Mouse (Mus musculus) CH12.LX (cell line): Measurements from ENCODE around the gene Slc39a3.

Experiments
- CHD1 ChIP-seq: IDR thresholded peaks from 2 replicates; pipeline ENCODE4 v1.6.1; 2012; ENCODE audit warnings: low read depth, low read length, improper control_type of control experiment, inconsistent platforms
- CHD2 ChIP-seq: IDR thresholded peaks from 2 replicates; pipeline ENCODE4 v1.6.1; 2011; ENCODE audit warnings: low read length, improper control_type of control experiment
- CTCF ChIP-seq, 2 experiments: IDR thresholded peaks in 1 of 2; conservative IDR thresholded peaks in 1 of 2; 2 replicates each; pipeline ENCODE4 v1.5.1; 2011 to 2012; ENCODE audit warnings: low read depth in 2 of 2, low read length in 2 of 2, improper control_type of control experiment in 1 of 2, inconsistent platforms in 1 of 2, mild to moderate bottlenecking in 1 of 2, moderate library complexity in 1 of 2
- EP300 ChIP-seq: IDR thresholded peaks from 2 replicates; pipeline ENCODE4 v1.6.1; 2011; ENCODE audit warnings: low read length, improper control_type of control experiment
- ETS1 ChIP-seq: conservative IDR thresholded peaks from 2 replicates; pipeline ENCODE4 v1.6.1; 2012; ENCODE audit warnings: low read depth, mild to moderate bottlenecking, inconsistent platforms, low read length, improper control_type of control experiment, moderate library complexity
- MYC ChIP-seq: IDR thresholded peaks from 2 replicates; pipeline ENCODE4 v1.6.1; 2011; ENCODE audit warnings: low read depth, mild to moderate bottlenecking, improper control_type of control experiment, low read length
- NELFE ChIP-seq: IDR thresholded peaks from 2 replicates; pipeline ENCODE4 v1.6.1; 2011; ENCODE audit warnings: low read depth, low read length, improper control_type of control experiment
- POLR2A ChIP-seq: IDR thresholded peaks from 2 replicates; pipeline ENCODE4 v1.6.1; 2011; ENCODE audit warnings: low read depth, mild to moderate bottlenecking, improper control_type of control experiment, low read length
- TBP ChIP-seq: conservative IDR thresholded peaks from 2 replicates; pipeline ENCODE4 v1.6.1; 2011; ENCODE audit warnings: low read depth, low read length, improper control_type of control experiment
- USF2 ChIP-seq: conservative IDR thresholded peaks from 2 replicates; pipeline ENCODE4 v1.6.1; 2011; ENCODE audit warnings: low read depth, low read length, improper control_type of control experiment
- ZMIZ1 ChIP-seq: IDR thresholded peaks from 2 replicates; pipeline ENCODE4 v1.6.1; 2012; ENCODE audit warnings: low read depth, mild to moderate bottlenecking, inconsistent platforms, low read length, improper control_type of control experiment

DNA sequence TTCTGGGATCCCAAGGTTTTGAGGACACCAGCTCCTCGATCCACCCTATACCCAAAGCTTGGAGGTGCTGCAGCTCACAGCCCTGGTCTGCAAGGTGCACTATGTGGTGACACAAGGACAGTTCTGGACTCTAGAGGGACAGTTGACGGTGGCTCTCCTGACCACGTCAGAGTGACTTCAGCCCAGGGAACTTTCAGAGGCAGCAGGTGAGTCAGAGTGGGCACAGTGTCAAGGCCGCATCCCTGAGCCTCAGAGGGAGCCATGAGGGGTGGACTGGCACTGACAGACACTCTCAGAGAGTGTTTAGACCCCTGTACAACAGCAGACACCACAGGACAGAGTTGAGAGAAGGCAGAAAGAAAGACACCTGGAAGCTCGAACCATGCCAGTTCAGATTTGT is 15.4 kb upstream of the Slc39a3 start:
- TF ChIP-seq CHD1 (no peak), MYC (no peak), EP300 (no peak), CHD2 (no peak), ETS1 (no peak), USF2 (no peak), TBP (no peak), POLR2A (no peak), CTCF (conservative IDR thresholded peaks at IDR 0.05 in 1 of 2, IDR thresholded peaks at IDR 0.05 in 1 of 2; ENCODE audit: low read depth in 2 of 2, low read length in 2 of 2) (no peak), ZMIZ1 (no peak), NELFE (no peak)
